Mouse (Mus musculus) T-helper 1 cell (primary cell): ENCODE measurements around the gene Manbal.
"Not testable (repeated sequence)": the region's sequence is repeated elsewhere in the genome, so short reads cannot be mapped to it uniquely, and the experiment has no call there.

Source experiments
- in situ Hi-C: fragments of 300-600 bp; cut with MboI, MseI; formaldehyde crosslinking; loops from one replicate; pipeline ENCODE4 v1.15.1; 2025; ENCODE audit warnings: high pct_unique_total_duplicates

The Manbal gene

DNA sequence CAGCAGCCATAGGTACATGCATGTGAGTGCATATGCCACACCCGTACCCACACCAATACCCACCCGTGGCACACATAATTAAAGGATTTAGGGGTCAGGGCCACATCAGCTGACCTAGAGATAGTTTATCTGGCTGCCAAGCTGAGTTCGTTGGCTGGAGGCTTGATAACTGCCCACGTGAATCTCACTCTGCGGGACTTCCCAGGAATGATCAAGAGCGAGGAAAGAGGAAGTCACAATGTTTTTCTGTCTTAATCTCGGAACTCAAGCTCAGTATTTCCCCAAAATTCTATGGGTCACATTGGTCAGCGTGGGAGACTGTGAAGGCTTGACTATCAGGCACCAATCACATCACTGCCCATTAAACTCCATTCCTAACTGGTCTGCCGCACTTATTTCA is 632 bp upstream of the Manbal start:
- in situ Hi-C loops: no loop called here

DNA sequence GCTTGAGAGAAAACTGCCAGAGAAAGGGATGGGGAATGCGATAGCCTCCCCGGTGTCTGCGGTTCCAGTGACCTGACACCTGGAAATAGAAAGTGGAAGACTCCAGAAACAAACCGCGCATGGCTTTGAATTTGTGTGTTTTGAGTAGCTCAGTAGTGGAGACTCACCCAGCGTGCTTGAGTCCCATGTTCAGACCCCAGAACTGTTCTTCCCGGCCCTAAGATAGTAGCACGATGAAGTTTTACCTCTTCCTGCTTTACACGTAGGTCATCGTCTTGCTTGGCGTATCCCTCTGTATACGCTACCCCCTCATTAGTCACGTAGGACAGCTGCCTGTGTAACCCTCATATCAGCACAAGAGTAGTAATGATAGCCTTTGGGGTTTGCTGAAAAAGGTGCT is 597 bp downstream of the Manbal start:
- in situ Hi-C loops: no loop called here

DNA sequence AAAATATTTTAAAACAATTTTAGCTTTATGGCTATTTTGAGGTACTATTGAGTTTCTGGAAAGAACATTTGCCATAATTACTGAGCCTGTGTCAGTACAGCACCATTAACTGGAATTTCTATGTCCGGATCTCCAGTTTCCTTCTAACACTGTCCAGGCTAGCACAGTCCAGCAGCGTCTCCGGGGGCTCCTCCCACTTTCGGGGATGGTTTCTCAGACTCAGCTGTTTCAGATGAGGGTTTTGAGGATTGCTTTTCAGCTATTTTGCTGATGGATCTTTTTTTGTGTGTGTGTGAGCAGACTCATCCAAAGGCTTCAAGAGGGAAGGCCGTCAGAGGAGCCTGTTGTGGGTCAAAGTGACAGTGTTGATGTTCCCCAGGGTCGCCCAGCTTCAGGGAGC is 4.3 kb downstream of the Manbal start:
- in situ Hi-C loops: no loop called here

DNA sequence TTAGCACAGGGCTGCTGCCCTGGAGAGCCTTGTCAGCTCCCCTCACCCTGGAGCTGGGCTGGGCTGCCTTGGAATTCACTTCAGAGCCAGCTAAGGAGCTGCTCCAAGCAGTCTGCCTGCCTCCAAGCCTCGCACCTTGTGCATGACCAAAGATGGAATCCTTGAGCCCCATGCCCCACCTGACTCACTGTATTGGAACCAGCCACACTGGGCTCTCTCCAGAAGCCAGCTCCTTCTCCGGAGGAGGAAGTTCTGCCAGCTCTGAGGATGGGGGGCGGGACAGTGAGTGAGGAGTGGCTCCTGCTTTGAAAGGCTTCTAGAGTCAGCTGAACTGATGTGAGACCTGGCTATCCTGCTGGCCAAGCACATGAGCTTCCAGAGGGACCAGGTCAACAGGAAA is 6.3 kb downstream of the Manbal start:
- in situ Hi-C loops: no loop called here

DNA sequence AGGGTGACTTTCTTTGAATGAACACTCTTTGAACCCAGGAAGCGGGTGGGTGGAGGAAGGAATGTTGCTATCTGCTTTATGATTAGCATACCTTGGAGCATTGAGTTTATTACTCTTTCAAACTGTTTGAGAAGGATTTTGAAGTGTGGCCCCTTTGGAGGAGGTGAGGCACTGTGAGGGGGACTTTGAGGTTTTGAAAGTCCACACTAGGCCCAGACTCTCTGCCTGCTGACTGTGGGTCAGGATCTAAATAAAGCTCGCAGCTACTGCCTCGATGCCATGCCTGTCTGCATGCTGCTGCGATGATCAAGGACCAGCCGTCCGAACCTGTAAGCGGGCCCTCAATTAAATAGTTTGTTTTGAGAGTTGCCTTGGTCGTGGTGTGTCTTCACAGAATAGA is 7.7 kb downstream of the Manbal start:
- in situ Hi-C loops: no loop called here

DNA sequence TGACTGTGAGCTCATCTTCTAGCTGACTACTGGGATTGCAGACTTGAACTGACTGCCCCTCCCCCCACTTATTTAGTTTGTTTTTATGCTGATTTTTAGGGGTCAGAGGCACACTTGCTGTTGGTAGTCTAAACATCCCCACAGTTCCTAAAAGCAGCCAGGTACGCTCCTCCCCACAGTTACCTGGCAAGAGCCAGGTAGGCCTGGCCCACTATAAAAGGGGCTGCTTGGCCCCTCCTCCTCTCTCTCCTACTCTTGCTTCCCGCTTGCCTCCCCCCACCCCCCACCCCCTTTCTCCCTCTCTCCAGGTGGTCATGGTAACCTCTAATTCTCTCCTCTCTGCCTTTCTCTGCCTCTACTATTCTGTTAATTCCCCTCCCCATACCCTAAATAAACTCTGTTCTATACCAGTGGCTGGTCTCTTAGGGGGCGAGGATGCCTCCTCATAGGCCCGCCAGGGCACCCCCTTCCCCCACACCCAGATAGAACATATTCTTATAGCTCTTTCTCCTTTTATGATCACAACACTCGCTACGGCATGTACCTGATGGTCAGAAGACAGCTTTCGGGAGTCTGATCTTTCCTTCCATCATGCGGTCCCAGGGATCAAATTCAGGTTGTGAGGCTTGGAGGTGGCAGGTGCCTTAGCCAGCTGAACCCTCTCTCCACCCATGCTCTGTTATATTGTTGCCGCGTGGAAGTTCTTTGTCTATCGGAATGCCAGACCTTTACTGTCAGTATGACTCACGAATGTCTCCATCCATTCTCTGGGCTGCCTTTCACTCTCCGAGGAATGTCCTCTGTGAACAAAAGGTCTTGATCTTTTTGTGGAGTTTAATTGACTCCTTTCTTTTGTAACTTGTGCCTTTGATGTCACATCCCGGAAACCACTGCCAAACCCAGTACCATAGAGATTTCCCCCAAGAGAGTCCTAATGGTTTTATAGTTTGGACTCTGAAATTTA is 8.7 kb downstream of the Manbal start:
- in situ Hi-C loops: no loop called here

DNA sequence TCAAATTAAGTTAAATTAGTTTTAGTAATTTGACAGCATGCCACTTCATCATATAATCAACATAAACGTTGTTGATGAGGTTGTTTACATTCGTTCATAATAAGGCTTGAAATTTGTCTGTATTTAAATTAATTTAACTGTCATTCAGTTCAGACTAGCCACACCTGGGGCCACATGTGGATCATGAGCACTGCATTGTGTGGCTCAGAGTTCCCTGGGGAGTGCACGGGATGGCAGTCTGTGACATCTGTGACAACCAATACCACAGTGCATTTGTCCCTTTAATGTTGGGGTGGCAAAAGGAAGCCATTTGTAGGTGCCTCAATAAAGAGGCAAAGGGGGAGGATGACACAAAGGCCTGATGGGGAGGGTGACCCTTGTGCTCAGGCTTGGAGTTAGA is 9.6 kb downstream of the Manbal start:
- in situ Hi-C loops: no loop called here

DNA sequence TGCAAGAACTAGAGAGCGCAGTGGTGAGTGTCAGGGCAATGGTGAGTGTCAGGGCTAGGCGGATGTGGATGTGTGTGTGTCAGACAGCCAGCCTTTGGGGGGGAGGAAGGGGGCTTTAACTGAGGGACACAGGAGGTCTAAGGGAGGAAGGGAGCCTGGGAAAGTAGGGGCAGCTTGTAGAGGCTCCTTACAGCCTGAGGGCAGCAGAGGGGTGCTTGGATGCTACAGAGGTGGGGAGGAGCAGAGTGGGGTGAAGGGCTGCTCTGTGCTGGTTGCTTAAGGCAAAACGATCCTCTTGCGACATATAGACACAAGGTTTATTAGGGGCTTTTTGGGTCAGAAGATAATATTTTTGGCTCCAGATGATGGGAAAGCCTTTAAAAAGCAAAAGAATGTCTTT is 17.4 kb downstream of the Manbal start:
- in situ Hi-C loops: no loop called here

DNA sequence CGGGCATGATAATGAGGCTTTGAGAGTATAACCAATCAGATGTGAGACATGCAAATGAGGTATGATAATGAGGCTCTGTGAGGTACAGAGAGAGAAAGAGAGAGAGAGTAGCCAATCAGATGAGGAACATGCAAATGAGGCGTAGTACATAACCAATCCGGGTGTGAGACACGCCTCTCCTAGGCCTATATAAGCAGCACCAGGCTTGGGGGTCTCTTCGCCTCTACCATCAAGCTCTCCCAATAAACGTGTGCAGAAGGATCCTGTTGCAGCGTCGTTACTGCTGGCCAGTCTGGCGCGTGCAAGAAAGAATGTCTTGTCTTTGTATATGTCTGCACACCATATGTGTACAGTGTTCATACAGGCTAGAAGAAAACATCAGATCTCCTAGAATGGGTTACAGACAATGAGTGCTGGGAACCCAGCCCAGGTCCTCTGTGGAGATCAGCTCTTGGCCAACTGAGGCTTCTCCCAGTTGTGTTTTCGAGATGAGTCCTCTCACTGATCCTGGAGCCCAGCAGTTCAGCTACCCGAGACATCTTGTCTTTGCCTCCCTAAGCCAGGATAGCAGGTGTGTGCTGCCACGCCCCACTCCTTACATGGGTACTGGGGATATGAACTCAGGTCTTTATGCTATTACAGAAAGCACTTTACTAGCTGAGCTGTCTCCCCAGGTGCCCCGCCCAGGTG is 21.7 kb downstream of the Manbal start:
- in situ Hi-C loops: not testable (repeated sequence)

DNA sequence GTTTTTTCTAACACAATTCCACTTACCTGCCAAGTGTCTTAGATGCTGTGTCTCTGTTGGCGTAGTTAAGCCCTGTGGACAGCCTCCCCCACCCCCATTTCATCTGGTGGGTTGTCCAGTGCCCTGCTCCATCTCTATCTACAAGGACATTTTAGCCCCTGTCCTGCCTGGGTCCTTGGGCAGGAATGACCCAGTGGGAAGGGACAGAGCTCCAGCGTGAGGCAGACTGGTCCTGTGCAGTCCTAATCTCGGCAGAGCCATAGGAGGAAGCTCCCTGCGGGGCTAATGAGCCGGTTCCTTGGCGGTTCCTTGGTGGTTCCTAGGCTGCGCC is 22.2 kb downstream of the Manbal start:
- in situ Hi-C loops: no loop called here

DNA sequence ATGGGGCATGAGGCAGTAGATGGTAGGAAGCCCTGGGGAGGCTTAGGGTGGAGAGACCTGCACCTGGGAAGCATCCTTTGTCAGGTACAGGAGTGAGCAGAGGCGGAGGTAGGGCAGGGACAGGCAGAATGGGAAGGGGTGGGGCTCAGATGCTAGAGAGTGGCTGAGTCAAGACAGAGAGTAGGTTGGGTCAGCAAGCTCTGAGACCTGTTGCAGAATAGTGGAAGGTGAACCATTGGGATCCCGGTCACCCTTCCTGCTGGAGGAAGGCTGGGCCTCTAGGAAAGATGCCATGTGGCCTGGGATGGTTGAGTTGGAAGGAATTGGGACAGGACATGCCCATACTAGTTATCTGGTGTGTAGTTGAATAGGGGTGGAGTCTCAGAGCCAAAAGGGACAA is 24.9 kb downstream of the Manbal start:
- in situ Hi-C loops: no loop called here

DNA sequence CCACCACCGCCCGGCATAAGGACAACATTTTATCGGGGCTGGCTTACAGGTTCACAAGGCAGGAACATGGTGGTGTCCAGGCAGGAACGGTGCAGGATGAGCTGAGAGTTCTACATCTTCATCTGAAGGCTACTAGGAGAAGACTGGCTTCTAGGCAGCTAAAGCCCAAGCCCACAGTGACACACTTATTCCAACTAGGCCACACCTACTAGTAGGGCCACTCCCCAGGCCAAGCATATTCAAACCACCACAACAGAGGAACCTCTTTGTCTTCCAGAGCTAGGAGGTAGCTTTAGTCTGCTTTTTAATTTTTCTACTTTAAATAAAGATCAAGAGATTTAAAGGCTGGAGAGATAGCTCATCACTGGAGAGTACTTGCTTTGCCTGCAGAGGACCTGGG is 26.2 kb downstream of the Manbal start:
- in situ Hi-C loops: no loop called here

DNA sequence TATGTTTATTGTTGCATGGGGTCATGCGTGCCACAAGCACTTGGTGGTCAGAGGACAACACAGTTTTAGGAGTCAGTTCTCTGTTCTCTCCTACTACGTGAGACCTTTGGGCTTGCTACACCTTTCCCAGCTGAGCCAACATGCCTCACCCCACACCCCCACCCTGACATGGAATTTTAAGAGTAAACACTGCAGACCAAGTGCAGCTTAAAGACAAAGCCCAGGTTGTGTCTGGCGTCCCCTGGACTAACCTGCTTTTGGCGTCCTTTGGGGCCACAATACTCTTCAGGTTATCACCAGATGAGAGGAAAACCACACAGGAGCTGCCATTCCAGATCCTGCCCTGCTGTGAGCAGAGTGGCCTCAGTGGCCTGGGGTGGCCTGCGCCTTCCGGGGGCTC is 27.5 kb downstream of the Manbal start:
- in situ Hi-C loops: no loop called here

DNA sequence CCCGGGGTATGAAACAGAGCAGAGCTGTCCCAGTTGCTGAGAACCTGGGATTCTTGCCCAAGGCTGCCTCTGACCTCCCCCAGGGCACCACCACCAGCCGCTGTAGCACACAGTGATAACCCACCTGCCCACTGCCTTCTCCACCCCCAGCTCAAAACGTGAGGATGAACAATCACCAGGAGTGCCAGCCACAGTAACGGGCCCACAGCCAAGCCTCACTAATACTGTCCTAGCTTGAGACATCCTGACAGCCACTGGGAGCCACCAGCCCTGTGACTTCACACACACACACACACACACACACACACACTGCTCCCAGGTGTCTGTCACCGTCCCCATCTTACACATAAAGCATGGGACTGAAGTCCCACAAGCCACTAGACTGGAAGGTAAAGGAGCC is 28.0 kb downstream of the Manbal start:
- in situ Hi-C loops: no loop called here

DNA sequence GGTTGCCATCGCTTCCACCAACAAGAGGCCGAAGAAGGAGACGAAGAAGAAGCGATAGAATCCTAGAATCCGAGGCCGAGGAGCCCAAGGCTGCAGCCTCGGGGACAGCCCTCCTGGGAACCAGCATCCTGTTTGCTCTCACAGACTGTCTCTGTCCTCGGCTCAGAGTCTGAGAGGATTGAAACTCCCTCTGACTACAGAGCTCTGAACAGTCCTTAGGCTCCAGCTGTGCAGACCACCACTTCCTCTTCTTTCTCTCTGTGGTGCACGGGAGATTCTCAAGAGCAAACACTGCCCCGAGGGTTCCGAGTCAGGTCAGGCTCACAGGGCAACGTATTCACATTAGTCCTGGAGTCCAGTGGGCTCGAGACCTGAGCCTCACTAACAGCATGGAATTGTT is 28.6 kb downstream of the Manbal start:
- in situ Hi-C loops: no loop called here

DNA sequence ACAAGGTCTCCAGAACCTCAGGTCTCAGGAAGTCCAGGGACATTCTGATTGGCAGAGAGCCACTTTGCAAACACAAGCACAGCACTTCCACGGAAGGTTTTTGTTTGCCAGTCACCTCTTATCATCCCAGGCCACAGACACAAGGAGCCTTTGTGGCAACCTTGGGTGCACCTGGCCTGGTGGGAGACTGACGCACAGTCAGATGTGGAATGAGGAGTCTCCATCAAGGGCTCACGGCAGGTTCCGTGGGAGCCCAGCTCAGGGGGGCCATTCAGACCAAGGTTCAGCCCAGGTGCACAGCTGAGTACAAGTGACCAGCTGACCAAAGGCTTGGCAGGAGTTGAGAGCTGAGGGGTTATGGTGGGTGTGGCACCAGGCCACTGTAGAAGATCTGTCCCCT is 30.0 kb downstream of the Manbal start:
- in situ Hi-C loops: no loop called here

DNA sequence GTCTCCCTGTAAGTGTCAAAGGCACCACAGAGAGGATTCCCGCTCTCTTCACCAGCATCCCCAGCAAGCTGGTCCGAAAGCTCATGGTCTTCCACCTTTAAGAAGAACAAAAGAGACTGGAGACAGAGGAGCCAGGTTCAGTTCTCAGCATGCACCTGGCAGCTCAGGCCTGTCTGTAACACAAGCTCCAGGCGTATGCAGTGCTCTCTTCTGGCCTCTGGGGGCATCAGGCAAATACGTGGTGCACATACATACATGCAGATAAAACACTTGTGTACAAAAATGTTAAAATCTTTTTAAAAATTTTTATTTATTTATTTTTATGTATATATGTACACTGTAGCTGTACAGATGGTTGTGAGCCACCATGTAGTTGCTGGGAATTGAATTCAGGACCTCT is 31.1 kb downstream of the Manbal start:
- in situ Hi-C loops: no loop called here

DNA sequence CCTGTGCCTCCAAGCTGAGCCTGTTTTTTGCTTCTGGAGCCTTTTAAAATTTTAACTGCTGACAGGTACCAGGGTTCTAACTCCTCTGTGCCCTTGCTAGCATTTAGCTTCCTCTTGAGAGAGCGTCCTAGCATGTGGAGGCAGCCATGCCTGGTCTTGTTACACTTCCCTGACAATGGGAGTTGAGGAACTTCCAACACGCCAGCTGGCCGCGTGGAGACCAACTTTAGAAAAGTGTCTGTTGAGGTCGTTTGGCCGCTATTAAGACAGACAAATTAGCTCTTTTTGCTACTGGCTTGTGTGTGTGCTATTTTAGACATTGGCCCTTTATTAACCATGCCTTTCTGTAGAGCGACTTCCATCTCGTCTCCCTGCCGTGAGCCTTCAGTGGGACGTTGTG is 32.4 kb downstream of the Manbal start:
- in situ Hi-C loops: no loop called here

DNA sequence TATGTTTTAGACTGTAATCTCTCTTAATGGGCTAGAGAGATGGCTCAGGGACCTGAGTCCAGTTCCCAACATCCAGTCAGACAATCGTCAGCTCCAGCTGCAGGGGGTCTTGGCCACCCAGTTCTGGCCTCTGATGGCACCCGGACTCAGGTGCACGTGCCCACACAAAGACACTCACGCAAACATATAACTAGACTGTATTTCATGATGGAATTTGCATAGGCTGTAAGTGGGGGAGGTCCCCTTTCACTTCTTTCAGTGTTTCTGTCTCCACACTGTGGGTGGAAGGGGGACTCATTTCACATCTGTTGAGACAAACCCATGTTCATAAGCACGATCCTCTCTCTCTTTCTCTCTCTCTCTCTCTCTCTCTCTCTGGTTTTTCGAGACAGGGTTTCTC is 33.1 kb downstream of the Manbal start:
- in situ Hi-C loops: no loop called here

DNA sequence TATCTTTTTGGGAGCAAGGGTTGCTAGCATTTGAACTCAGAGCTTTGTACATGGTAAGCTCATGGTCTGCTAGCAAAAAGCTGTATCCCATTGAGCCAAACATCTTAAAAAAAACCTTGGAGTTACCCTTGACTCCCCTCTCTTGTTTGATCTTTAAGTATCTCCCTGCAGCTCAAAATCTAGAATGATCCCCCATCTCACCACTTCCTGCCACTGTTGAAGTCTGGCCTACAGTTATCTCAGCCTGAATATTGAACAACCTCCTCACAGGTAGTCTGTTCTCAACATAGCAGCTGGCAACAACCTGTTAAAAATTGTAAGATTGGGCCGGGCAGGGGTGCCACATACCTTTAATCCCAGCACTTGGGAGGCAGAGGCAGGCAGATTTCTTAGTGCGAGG is 33.9 kb downstream of the Manbal start:
- in situ Hi-C loops: no loop called here

DNA sequence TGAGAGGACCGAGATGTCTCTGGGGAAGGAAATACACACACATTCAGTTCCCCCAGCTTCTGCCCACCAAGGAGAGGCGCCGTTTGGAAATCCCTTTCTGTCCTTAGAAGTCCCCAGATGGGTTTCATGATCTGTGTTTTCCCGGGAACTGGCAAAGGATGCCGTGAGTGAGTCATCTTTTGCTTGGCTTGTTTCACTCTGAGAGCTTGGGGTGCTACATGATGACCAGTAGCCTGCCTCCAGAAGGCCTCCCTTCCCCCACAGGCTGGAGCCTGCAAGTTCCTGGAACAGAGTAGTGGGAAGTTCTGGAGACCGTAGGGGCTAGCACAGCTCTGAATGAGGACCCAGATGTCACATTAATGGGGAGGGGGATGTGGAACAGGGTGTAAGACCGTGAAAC is 40.2 kb downstream of the Manbal start:
- in situ Hi-C loops: no loop called here

DNA sequence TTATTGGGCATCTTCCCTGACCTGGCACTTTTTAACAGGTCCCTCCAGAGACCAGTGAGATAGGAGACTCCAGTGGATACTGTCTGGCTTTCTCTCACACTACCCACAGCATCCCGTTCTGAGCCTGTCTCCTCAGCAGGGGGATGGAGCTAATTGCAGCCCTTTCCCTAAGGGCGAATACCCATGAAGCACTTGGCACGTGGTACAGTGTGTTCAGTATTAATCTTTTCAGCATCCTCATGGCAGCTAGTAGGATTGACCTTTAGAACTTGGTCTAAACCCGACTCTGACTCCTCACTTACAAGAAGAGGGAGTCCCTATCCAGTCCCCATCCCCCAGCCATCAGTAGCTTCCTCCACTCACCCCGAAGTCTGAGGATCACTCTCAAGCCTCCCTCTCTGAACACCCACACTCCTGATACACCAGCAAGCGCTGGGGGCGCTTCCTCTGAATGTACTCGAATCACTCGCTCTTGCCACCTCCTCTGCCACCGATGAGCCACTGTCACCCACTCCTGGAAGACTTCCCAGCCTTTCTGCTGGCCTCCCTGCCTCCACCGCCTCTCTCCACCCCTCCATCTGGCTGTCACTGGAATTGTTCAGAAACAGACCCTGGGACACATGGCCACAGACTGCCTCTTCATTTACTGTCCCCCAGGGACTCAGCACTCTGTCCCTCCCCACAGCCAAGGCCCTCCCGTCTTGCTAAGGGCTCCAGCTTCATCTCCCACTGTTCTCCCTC is 42.6 kb downstream of the Manbal start:
- in situ Hi-C loops: no loop called here
